Mouse (Mus musculus) c-Kit-positive CD71-positive TER-119-negative erythroid progenitor cells, embryonic 14.5 days (primary cell): Measurements from ENCODE around the gene Hnrnpf.
A peak's percentile ranks its signal among the peaks of the same experiment; 100 is the strongest.
"Not testable (repeated sequence)": the region's sequence is repeated elsewhere in the genome, so short reads cannot be mapped to it uniquely, and the experiment has no call there.

ENCODE experiments used
- DNase-seq: peaks from one replicate; pipeline ENCODE4 v3.0.0-alpha.2; 2013; ENCODE audit warnings: low read depth

Gene Hnrnpf

DNA sequence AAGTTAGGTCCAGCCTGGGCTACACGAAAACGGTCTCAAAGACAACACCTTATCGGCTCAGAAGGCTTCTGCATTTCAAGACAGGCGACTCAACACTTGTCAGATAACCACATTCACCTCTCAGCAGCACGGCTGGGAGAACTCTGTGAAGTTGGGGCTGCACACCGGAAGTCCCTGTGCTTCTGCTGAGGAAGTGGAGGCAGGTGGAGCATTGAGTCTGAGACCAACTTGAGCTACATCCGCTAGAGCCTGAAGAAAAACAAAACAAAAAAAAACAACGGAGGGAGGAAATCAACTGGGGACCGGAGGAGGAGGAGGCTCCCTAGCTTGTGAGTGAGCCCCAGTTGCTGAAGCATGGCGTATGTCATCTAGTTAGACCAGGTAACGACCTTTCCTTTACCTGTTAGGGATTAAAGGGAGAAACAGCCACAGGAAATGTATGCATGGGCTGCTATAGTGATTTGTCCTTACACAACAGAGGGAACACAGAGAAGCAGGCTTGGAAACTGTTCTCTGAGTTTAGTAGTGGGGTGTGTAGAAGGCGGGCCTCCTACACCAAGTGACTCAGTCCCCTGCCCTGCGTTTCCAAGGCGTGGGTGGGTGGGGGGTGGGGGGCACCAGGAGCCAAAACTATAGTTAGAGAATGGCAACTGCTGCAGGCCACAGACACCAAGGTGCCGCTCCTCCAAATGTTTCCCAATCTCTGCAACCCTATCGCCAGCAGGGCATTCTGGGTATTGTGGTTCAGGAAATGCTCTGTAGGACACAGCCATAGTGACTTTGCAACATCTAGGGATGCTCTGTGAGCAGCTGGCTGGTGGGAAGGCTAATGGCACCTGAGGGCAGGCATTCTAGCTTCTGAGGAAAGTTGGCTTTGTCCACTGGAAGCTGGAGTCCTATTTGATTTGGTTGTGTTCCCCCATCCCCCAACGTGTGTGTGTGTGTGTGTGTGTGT is at the start of gene Hnrnpf:
Hnrnpf (plus strand) TSS at position 199 of the 955 bp plus-strand sequence.
- DNase-seq = no peak

DNA sequence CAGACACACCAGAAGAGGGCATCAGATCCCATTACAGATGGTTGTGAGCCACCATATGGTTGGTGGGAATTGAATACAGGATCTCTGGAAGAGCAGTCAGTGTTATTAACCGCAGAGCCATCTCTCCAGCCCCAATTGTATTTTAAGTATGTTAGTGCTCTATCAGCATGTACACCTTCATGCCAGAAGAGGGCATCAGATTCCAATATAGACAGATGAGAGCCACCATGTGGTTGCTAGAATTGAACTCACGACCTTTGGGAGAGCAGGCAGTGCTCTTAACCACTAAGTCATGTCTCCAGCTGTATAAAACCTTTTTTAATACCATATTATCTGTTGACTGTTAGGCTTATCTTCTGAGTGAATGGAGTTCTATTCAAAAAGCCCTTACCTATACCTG is 48.4 kb upstream of the Hnrnpf start:
- no peak for DNase-seq

DNA sequence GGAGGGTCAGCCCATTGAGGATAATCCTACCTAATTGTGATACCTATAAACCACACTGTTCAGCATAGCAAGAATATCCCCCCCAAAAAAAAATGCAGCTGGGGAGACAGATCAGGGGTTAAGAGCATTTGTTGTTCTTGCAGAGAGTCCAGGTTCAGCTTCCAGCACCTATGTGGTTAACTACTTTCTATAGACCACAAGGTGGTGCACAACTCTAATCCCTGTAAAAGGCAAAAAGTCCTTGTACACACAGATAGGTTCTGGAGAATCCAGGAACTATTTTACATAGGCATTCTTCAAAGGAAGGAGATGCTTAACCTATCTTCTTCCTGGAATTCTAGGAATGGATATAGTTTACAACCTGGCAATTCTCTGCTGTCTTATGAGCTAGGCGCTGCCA is 42.1 kb upstream of the Hnrnpf start:
- no peak for DNase-seq

DNA sequence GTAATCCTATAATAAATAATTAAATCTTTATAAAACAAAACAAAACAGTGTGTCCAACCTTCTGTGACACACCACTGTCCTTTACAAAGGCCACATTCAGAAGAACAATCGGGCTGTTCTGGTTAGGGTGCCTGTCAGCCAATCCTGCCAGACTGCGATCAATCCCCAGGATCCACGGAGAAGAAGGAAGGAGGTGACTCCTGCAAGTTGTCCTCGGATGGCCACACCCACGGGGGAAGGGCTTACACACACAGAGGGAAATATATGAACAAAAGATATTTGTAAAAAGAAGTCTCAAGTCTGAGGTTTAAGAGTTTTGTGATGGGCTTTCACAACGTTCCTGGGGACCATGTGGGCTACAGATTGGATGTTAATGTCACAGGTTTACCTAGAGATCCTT is 38.3 kb upstream of the Hnrnpf start, which contains the start of gene Zfp239:
Zfp239 (plus strand) TSS at position 253 of the 400 bp plus-strand sequence.
- DNase-seq = no peak

DNA sequence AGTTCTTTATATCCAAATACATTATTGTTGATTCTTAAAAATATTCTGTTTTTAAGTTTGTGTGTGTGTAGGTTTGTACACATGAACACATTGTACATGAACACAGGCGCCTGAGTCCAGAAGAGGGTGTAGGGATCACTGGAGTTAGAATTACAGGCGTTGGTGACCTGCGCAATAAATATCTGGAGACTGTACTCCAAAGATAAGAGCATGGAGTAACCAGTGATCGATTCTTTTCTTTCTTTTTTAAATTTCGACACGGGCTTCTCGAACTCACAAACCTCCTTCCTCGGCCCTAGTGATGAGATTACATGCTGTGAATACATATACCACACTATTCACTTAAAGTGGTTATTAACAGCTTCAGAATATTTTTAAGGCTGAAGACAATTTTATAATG is 37.7 kb upstream of the Hnrnpf start:
- DNase-seq = no peak

DNA sequence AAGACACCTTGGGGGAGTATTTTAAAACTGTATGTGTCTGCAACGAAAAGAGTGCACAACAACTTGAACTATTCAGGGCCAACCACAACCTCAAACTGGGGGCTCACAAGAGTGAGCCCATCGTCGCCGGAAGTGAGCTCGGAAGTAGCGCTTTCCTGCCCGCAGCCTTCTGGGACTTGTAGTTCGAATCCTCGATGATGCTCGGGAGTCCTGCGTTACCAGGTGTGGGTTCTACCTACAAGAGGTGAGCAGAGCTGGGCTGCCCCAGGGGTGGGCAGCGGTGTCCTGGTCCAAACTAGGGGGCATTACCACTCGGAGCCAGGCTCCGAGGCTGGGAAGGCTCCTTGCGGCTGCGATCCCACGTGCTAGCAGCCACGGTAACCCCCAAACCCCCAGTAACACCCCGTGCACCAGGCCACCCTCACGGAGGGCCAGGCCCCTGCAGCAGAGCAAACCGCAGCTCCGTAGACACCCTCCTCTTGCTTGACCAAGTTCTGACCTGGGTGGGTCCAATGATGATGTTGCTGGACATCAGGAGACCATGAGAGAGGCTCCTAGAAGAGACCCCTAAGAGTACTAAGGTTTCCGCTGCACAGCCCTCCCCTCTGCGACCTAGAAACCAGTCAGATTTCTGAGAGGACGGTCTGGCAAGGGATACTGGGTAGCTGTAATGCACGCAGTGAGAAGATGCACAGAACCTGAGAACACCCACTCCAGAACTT is 37.1 kb upstream of the Hnrnpf start:
- DNase-seq = no peak

DNA sequence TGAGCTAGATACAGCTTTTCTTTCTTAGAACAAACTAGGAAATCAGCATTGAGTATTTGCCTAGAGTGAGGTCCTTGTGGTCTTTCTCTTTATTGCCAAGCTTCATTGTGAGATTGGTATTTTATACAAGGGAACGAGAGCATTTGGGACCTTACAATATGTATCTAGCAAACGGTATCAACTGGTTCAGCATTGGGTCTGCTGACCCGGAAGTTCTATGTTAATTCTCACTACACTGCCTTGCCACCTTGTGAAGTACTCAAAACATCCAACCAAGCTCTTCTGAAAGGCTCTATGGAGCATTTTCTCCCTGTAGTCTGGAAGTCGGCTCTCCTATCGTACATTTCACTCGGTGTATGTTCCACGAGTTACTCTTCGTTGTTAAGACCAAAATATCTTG is 36.4 kb upstream of the Hnrnpf start:
- DNase-seq = no peak

DNA sequence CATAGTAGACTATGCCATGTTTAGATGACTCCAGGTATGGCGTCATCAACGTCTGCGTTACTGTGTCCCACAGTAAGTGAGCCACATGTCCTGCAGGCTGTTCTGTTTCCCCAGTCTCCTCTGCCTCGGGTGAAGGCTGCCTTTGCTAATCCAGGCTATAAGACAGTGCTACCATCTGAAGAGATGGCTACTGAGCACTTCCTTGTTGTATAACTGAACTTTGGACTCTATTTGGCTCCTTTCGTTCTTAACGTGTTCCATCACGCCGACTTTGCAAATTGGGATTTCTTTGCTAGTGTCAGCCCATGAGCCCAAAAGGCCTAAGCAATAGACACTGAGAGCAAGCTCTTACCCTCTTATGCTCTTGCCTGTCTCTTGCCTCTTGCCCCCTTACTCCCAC is 31.9 kb upstream of the Hnrnpf start:
- DNase-seq = no peak

DNA sequence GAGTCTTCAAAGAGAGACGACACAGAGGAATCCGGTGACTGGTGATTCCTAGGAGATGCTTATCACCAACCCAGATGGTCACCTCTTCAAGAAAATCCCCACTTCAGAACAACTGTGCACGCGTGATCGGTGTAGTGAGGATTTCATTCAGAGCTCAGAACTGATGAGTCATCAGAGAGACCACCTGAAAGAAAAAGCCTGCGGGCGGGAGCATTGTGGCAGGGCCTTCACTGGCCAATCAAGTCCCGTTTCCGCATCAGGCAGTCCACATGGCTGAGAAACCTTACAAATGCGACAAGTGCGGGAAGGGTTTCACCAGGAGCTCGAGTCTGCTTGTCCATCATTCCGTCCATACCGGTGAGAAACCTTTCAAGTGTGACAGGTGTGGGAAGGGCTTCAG is 29.1 kb upstream of the Hnrnpf start:
- DNase-seq = no peak

DNA sequence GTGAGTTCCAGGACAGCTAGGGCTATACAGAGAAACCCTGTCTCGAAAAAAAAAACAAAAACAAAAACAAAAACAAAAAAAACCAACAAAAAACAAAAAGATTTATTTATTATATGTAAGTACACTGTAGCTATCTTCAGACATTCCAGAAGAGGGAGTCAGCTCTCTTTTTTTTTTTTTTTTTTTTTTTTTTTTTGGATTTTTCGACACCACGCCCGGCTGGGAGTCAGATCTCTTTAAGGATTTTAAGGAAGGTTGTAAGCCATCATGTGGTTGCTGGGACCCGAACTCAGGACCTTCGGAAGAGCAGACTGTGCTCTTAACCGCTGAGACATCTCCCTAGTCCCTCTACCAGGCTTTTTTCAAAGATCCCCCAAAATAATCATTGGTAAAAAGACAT is 26.7 kb upstream of the Hnrnpf start:
- not testable (repeated sequence) for DNase-seq

DNA sequence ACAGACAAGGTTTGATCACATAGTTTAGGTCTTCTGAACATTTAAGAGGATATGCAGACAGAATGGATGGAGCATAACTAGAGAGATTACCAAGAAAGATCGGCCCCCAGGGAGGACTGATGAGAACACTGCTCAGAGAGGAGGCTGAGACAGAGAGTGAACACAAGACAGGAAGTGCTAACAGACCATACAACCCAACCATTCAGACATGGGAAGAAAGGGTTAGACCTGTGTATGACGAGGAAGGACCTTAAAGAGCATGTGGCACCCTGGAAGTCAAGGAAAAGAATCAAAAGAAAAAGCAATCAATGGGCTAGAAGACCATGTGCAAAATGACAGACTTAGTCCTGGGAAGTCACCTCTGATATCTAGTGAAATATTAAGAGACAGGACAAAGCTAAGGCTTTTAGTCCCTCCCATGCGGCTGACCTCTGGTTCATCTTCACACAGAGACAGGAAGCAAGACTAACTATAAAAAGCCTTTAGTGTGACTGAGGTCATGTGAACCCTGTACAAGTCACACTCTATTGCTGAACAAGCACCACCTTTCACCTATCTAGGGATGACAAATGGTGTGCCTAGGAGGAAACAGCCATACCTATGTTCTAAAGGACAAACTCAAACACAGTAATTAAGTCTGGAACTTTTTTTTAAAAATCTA is 25.4 kb upstream of the Hnrnpf start:
- no peak for DNase-seq

DNA sequence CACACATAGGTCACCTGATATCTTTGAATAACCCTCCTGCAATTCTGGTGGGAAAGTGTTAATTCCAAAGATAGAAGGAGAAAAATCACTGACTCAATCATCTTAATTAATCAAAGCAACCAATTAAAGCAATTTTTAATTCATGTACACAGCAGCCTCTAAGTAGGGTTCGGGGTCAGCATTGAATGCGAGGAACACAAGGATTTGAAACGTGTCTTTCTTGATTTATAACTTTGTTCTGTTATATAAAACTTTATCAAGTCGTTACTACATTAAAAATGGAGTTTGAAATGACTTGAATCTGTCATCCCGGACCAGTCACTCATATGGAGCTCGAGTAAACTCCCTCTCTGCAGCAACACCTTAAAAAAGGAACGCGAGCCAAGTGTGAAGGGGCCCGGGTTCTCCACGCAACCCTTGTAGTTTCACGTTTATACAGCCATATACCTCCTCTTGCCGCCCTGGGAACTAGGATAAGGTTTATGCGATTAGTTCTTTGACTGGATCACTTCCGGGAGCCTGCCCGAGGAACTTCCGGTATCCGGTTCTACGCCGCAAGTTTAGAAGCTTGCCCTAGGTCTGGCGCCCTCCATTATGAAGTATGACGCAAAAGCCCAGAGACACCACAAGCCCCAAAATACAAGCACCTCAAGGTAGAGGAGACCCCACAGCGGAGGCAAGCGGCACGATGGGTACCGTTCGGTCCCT is 21.3 kb upstream of the Hnrnpf start:
- peak; percentile 89 for DNase-seq

DNA sequence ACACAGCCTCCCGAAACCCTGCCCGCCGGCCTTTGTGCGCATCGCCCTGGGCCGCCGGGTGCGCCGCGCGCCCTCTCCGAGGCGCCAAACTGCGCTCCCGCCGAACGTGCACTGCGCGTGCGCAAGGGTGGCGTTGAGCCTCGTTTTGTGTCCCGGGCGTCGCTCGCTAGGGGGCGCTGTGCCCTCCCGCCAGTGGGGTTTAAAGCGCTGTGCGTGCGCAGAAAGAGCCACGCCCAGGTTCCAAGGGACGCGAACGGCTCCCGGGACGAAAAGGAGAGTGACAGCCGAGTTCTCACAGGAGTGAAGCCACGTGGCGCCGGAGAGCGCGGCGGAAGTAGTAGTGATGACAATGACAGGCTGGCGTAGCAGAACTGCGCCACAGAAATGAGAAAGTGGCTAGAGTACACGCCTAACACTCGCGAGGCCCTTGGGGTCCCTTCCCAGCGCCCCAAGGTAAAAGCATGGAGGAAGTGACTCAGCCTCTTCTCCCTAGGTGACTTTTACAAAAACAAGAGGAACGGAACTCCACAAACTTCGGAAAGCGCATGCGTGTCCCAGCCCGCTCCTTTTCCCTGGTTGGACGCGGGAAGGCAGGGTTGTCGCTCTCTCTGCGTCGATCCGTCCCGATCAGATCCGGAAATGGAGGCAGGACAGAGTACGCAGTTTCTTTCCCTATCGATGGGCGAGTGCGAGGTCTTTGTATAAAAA is 20.6 kb upstream of the Hnrnpf start:
- peak; percentile 99 for DNase-seq

DNA sequence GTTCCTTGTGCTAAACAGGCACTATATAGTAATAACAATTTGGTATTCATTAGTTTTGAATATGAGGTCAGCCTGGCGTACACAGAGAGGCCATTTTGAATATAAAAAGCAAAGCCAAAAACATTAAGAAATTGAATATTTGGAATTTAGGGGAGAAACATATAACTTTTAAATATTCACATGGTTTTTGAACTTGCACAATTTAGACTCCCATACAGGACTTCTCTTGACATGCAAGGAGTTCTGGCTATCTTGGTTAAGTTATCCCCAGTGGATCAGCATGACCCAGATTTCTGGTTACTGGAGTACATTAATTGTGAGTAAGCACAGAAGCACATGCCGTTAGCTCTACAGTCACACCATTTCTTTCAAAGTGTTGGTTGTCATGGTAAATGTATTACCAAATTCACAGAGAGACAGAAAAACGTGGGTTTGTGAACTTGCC is 19.7 kb upstream of the Hnrnpf start:
- DNase-seq = no peak

DNA sequence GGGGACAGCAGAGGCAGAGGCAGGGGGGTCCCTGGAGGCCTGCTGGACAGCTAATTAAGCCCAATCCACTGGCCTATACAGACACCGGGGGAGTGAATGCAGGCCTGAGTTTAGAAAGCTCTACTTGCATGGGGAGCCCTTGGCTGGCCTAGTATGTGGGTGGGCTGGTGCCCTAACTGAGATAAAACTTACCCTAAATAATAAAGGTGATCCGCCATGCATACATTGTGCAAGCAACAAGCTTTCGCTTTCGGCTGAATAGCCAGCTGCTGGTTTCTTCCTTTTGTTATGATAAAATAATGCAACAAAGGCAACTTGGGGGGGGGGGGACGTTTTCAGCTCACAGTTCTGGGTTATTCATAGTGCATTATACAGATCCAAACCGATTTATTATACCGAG is 18.9 kb upstream of the Hnrnpf start:
- no peak for DNase-seq

DNA sequence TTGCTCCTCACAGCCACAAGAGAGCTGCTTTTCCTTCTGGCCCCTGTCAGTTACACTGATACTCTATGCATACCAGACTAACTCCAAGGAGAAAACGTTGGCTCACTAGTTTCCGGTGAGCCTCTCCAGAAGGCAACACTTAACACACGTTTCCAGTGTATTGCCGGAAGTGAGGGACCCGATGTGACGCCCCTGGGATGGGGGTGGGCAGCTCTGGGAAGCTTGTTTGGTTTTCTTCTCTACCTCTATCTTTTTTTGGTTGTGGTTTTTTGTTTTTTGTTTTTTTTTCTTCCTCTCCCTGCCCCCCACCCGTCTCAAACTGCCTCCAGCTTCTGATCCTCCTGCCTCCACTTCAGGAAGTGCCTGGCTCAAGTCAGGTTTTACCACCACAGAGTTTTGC is 18.1 kb upstream of the Hnrnpf start:
- DNase-seq = no peak

DNA sequence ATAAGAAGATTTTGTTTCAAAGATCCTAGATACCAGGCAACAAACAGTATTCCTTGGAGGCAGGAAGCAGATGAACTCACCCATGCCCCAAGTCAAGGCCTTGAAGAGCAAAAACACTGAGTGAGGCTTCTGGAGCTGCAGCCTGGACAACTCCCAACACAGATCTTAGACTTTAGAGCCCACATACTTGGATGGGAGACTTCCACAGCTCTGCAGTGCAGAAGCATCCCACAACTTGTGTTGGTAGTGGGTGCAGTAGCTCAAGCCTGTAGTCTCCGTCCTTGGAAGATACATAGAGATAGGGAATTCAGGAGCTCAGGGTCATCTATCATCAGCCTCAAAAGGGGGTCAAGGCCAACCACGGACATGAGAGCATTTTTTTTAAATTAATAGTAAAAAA is 14.2 kb upstream of the Hnrnpf start:
- no peak for DNase-seq

DNA sequence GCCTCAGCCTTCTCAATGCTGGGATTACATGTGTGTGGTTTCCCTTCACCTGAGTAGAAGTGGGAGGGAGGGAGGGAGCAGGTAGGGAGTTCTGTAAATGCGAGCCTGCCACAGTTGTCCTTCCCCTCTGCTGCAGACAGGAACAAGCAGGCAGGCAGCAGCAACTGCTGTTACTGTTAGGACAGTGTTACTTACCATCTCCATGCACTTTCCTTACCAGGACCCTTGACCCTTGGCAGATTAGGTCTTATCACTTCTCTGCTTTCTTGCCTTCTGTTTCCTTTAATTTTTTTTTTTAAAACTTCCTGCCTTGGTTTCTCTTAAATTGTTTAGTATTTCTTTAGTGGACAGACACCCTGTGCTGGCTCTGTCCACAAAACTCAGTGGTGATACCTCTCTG is 12.1 kb upstream of the Hnrnpf start:
- no peak for DNase-seq

DNA sequence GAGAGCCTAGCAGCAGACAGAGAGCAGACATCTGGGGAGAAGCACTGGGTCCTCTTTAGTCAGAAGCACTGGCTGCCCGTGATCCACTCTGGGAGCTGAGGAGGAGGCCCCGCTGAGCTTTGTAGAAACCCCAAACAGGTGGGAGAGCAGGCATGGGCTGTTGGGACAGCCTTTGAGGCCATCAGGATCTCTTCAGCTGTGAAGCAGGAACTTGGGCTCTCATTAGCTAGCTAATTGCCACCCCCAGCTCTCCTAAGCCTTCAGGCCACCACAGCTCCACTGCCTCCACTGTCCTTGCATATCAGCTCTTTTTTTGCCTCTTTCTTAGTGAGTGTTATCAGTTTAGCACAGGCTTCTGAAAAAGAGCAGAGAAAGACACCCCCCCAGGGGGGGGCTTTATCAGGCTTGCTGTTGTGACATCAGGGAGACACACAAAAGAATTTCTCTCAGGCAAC is 11.5 kb upstream of the Hnrnpf start:
- DNase-seq = peak; percentile 95

DNA sequence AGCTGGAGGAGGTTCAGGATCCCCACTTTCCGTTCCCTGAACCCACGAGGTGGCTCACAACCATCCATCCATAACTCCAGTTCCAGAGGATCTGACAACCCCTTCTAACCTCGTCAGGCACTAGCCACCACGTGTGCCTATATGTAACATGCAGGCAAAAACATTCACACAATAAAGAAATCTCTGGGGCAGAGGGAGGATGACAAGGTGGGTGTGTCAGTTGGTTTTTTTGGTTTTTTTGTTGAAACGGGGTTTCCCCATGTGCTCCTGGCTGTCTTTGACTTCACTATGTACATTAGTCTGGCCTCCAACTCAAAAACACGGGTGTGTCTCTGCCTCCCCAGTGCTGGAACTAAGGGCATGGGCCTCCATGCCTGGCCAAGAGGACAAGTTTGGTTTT is 9.9 kb upstream of the Hnrnpf start:
- DNase-seq = no peak
